Mouse (Mus musculus) liver, embryonic 14.5 days (tissue): ENCODE data around the gene Cyp4f14.

Experiments used
- CTCF ChIP-seq: IDR thresholded peaks from 2 replicates; pipeline ENCODE4 v1.5.1; 2016; ENCODE audit warnings: antibody characterized with exemption, low read depth, control low read depth
- EP300 ChIP-seq: IDR thresholded peaks from 2 replicates; pipeline ENCODE4 v1.6.1; 2016; ENCODE audit warnings: antibody characterized with exemption, low read depth

GRCm38 (mm10) chr17:32943661-32944060, 26.5 kb upstream of the Cyp4f14 start:
- TF ChIP-seq CTCF (no peak), EP300 (no peak)
